ENCODE assay signal across 14 mouse cellular contexts in genomic region chr5:122491385-122491784, GRCm38 (mm10).
"Had no signal": no experiment of that assay in that cellular context is flagged by ENCODE, and none has a peak within 500 bp of the region (broad histone marks: within the 10 kb centered on the region; RNA-seq: fewer than 3 reads in every experiment).

No protein-coding gene starts in this region.

- H3K4me3 ChIP-seq: limb, embryonic 15.5 days; liver, embryonic 15.5 days; megakaryocyte, embryonic 14.5 days; stomach, embryonic 15.5 days had no signal

- DNase-seq: kidney, adult 18-20 months; kidney, postnatal 14 days; layer of hippocampus, postnatal 36 days; lung, embryonic 14.5 days; lung, postnatal 10 days; right cerebral cortex, postnatal 14 days; thymus, postnatal 36 days had no signal

- H3K4me1 ChIP-seq: limb, embryonic 15.5 days; liver, embryonic 15.5 days; stomach, embryonic 15.5 days had no signal

- H3K27ac ChIP-seq: limb, embryonic 15.5 days; liver, embryonic 15.5 days; macrophage; stomach, embryonic 15.5 days had no signal

- ATAC-seq: midbrain, embryonic 16.5 days had no signal

- H3K27me3 ChIP-seq: limb, embryonic 15.5 days; liver, embryonic 15.5 days; megakaryocyte, embryonic 14.5 days; stomach, embryonic 15.5 days had no signal

- H3K9me3 ChIP-seq: limb, embryonic 15.5 days; liver, embryonic 15.5 days; megakaryocyte, embryonic 14.5 days; stomach, embryonic 15.5 days had no signal

- H3K4me2 ChIP-seq: limb, embryonic 15.5 days; liver, embryonic 15.5 days; lung, embryonic 14.5 days; midbrain, embryonic 11.5 days; stomach, embryonic 15.5 days had no signal

- H3K9ac ChIP-seq: limb, embryonic 15.5 days; liver, embryonic 15.5 days; lung, embryonic 14.5 days; stomach, embryonic 15.5 days had no signal
